ENCODE assay signal across 7 mouse cellular contexts in the genomic region with DNA sequence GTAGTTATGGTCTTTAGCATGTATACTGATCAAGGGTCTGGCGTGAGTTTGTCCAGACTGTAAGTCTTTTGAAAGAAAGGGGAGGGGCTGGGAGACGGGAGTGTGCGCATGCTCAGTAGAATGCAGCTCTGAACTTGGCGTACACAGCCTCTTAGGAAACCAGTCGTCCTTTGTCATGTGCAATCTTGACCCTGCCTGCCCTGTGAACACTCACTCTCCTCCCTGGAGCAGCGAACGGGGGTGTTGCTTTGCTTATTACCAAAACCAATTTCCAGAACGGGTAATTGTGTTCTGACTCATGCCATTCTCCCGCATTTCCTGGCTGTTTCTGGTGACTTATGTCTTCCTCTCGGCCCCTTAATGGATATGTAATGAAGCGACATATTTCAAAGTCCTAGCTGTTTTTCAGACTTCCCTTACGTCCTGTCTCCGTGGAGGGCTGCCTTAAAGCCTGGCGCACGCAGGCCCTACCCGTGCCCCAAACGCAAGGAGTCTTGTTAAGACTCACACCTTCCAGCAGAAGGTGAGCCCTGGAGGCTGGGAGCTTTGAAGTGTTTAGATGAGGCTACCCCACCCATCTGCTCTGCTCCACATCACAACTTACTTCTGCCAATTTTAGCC.
DNase-seq lines count a peak whose midpoint lies in the region; ATAC-seq lines count a peak whose summit lies in the region.

No protein-coding gene starts in this region.

- peak overlapping the region; percentile 63 for H3K27ac ChIP-seq in lung, embryonic 16.5 days (ENCODE audit: low read length)

- peaks cover 4% of the 10 kb centered on the region for H3K4me1 ChIP-seq in lung, embryonic 16.5 days (replicated peaks; ENCODE audit: control insufficient read depth, insufficient read depth, low read length)

- peaks cover 3% of the 10 kb centered on the region; the same call in 1 of the 2 replicates for H3K9me3 ChIP-seq in lung, embryonic 16.5 days (ENCODE audit: control insufficient read depth, low read length)

- no peaks in the 10 kb centered on the region for H3K36me3 ChIP-seq in lung, embryonic 16.5 days (ENCODE audit: control insufficient read depth, insufficient read depth, low read length)

- peak; percentile 91 for ATAC-seq in lung, embryonic 16.5 days (ENCODE audit: low read depth)

- peak; percentile 70 for DNase-seq in adrenal gland, postnatal 10 days
- DNase-seq in fat pad, adult 2 months (ENCODE audit: extremely low read depth, low read depth, low spot score) = peak; percentile 69
- DNase-seq in kidney, adult 11 months = peak; percentile 63
- DNase-seq in urinary bladder, postnatal 25 days (ENCODE audit: low spot score) = no peak
- DNase-seq in urinary bladder, postnatal 14 days (ENCODE audit: low spot score) = no peak
- no peak for DNase-seq in natural killer cell, adult 2 months (ENCODE audit: low spot score in 2 of 2)

- WGBS in lung, embryonic 16.5 days = 32% methylated on average over 17 of the region's 17 CpGs

- H3K4me3 ChIP-seq in lung, embryonic 16.5 days (ENCODE audit: low read length) = peak overlapping the region; percentile 19; the same call in 1 of the 2 replicates

- H3K4me2 ChIP-seq in lung, embryonic 16.5 days (ENCODE audit: low read depth, low read length) = peak overlapping the region; percentile 45

- no peaks in the 10 kb centered on the region for H3K27me3 ChIP-seq in lung, embryonic 16.5 days (ENCODE audit: control insufficient read depth, insufficient read depth, low read depth, low read length)

- no peak overlapping the region; the same call in 1 of the 2 replicates for H3K9ac ChIP-seq in lung, embryonic 16.5 days (ENCODE audit: low read length)

Comparison
In these comparisons a context has a peak if more than half of its experiments do, and no peak if none do; other contexts are left out.
1. DNase-seq: peak in adrenal gland, postnatal 10 days (single experiment), fat pad, adult 2 months (single experiment) and kidney, adult 11 months (single experiment); none in urinary bladder, postnatal 25 days (single experiment), urinary bladder, postnatal 14 days (single experiment) and natural killer cell, adult 2 months (0 of 2).